Mouse (Mus musculus) liver, adult 2 months (tissue): ENCODE data around the gene Cyp4f17.
"Not testable (repeated sequence)": the region's sequence is repeated elsewhere in the genome, so short reads cannot be mapped to it uniquely, and the experiment has no call there.

Source experiments
- CTCF ChIP-seq: fragments of 200-500 bp; IDR thresholded peaks from 2 replicates; pipeline ENCODE4 v1.5.1; 2011; ENCODE audit warnings: low read depth, low read length, control low read depth
- POLR2A ChIP-seq: fragments of 200-500 bp; IDR thresholded peaks from 2 replicates; pipeline ENCODE4 v1.6.1; 2011; ENCODE audit warnings: low read length, control low read depth; ENCODE audit not compliant: insufficient read depth; ENCODE audit errors: extremely low read depth

DNA sequence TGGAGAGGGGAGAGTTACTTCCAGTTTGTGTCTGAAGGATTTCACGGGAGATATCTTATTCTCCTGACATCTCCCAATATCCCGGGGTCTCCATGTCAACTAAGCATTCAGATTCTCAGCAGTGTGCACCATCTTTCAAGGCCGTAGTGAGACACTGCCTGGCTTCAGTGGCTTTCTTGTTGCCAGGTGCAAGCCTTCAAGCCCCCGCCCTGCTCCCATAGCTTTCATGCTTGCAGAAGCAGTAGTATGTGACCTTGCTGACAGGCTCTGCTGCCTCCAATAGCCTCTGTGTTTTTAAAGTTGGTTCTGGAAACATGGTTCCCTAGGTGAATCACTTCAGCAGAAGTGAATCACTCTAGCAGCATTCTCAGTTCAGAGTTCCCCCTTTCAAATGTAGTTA, 26.5 kb downstream of the Cyp4f17 start:
- not testable (repeated sequence) for TF ChIP-seq CTCF, POLR2A
